Mouse (Mus musculus): ENCODE measurements around the gene Kcnq1.

Gene Kcnq1

GRCm38 (mm10) chr7:143185506-143185905 lies 79.3 kb downstream of the Kcnq1 start:
- no peak for DNase-seq (ENCODE audit: low spot score)

GRCm38 (mm10) chr7:143186378-143186777 lies 80.2 kb downstream of the Kcnq1 start:
- no peak for DNase-seq (ENCODE audit: low spot score)

GRCm38 (mm10) chr7:143187181-143187580 lies 81.0 kb downstream of the Kcnq1 start:
- no peak for DNase-seq (ENCODE audit: low spot score)

GRCm38 (mm10) chr7:143188589-143188988 lies 82.4 kb downstream of the Kcnq1 start:
- no peak for DNase-seq (ENCODE audit: low spot score)

- DNase-seq (ENCODE audit: low spot score), result no peak
Measured at GRCm38 (mm10) chr7:143189965-143190722, 84.0 kb downstream of the Kcnq1 start.

- no peak for DNase-seq (ENCODE audit: low spot score)
Measured at GRCm38 (mm10) chr7:143190911-143191310, 84.7 kb downstream of the Kcnq1 start.

GRCm38 (mm10) chr7:143192392-143192791 lies 86.2 kb downstream of the Kcnq1 start:
- DNase-seq (ENCODE audit: low spot score), result no peak

GRCm38 (mm10) chr7:143194064-143194463 lies 87.9 kb downstream of the Kcnq1 start:
- no peak for DNase-seq (ENCODE audit: low spot score)

- DNase-seq (ENCODE audit: low spot score), result no peak
Measured at GRCm38 (mm10) chr7:143197951-143198440, 91.8 kb downstream of the Kcnq1 start.

GRCm38 (mm10) chr7:143198443-143198842 lies 92.3 kb downstream of the Kcnq1 start:
- no peak for DNase-seq (ENCODE audit: low spot score)

- no peak for DNase-seq (ENCODE audit: low spot score)
Measured at GRCm38 (mm10) chr7:143201255-143201654, 95.1 kb downstream of the Kcnq1 start.

- DNase-seq (ENCODE audit: low spot score), result no peak
Measured at GRCm38 (mm10) chr7:143203897-143204296, 97.7 kb downstream of the Kcnq1 start.

GRCm38 (mm10) chr7:143207044-143207443 lies 100.9 kb downstream of the Kcnq1 start:
- DNase-seq (ENCODE audit: low spot score), result no peak

- DNase-seq (ENCODE audit: low spot score), result peak; percentile 14
Measured at GRCm38 (mm10) chr7:143210796-143211195, 104.6 kb downstream of the Kcnq1 start.

GRCm38 (mm10) chr7:143251206-143251605 lies 145.0 kb downstream of the Kcnq1 start:
- DNase-seq (ENCODE audit: low spot score), result no peak

GRCm38 (mm10) chr7:143253126-143253871 lies 147.1 kb downstream of the Kcnq1 start:
- no peak for DNase-seq (ENCODE audit: low spot score)

- DNase-seq (ENCODE audit: low spot score), result no peak
Measured at GRCm38 (mm10) chr7:143254901-143255300, 148.7 kb downstream of the Kcnq1 start.

GRCm38 (mm10) chr7:143261246-143261645 lies 155.1 kb downstream of the Kcnq1 start:
- no peak for DNase-seq (ENCODE audit: low spot score)

- no peak for DNase-seq (ENCODE audit: low spot score)
Measured at GRCm38 (mm10) chr7:143263557-143263956, 157.4 kb downstream of the Kcnq1 start.

- no peak for DNase-seq (ENCODE audit: low spot score)
Measured at GRCm38 (mm10) chr7:143263966-143264365, 157.8 kb downstream of the Kcnq1 start.

- no peak for DNase-seq (ENCODE audit: low spot score)
Measured at GRCm38 (mm10) chr7:143265386-143265785, 159.2 kb downstream of the Kcnq1 start.

GRCm38 (mm10) chr7:143265829-143266438 lies 159.8 kb downstream of the Kcnq1 start:
- DNase-seq (ENCODE audit: low spot score), result no peak

GRCm38 (mm10) chr7:143273747-143274146 lies 167.6 kb downstream of the Kcnq1 start:
- no peak for DNase-seq (ENCODE audit: low spot score)
